Mouse (Mus musculus): ENCODE results near the gene Herpud1. TPM values are rescaled to one million over a fixed set of nuclear protein-coding genes. Genes with fewer than 3 reads are reported as not detected.

Gene Herpud1
- polyA plus RNA-seq, 1 experiment from 2014 or later, result 110 TPM

DNA sequence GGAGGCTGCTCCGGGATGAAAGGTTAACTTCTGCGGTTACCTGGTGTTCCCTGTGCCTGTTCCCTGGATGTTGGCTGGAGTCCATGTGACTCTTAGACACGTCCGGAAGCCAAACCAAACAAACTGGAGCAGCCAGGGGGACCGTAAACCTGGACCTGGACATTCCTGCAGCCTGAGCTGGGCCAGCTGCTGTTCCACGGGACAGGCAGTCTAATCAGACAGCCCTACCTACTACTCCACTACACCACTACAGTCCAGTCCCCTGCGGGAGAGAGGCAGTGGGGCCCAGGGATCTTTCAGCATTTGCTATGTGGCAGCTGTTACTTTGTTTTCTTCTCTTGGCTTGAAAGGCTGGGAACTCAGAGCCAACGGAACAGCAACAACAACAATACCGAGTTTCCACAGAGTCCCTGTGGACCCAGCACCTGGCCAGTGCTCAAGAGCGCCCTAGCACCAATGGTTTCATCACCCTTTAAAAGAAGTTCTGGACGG lies 8.5 kb upstream of the Herpud1 start:
- no peak overlapping the region for H3K4me3 ChIP-seq (ENCODE audit: low read depth, low read length)
- H3K27ac ChIP-seq (ENCODE audit: low read depth, low read length), result peak overlapping the region; percentile 60; the same call in 1 of the 2 replicates
- peak overlapping the region; percentile 13; the same call in 1 of the 2 replicates for H3K4me2 ChIP-seq
- no peaks in the 10 kb centered on the region for H3K9me3 ChIP-seq (ENCODE audit: control insufficient read depth, low read length)
- no peaks in the 10 kb centered on the region for H3K27me3 ChIP-seq (replicated peaks; ENCODE audit: control insufficient read depth, insufficient read depth, low read length)
- 73% methylated on average over 11 of the region's 11 CpGs for WGBS
- no peak overlapping the region for H3K9ac ChIP-seq (ENCODE audit: low read depth, low read length)
- peaks cover 12% of the 10 kb centered on the region for H3K4me1 ChIP-seq (replicated peaks; ENCODE audit: control insufficient read depth, insufficient read depth, low read length)
- peak; percentile 54 for ATAC-seq (replicated peaks; ENCODE audit: low FRiP score)
- no peak for DNase-seq (ENCODE audit: low spot score)
- no peaks in the 10 kb centered on the region for H3K36me3 ChIP-seq (ENCODE audit: control insufficient read depth, insufficient read depth, low read length)

GRCm38 (mm10) chr8:94378763-94379415 lies 7.3 kb upstream of the Herpud1 start:
- DNase-seq (ENCODE audit: low spot score) (no peak), ATAC-seq (replicated peaks; ENCODE audit: low FRiP score) (no peak)
- no peaks in the 10 kb centered on the region for H3K9me3 ChIP-seq (ENCODE audit: control insufficient read depth, low read length)
- no peaks in the 10 kb centered on the region for H3K36me3 ChIP-seq (ENCODE audit: control insufficient read depth, insufficient read depth, low read length)
- H3K4me2 ChIP-seq, result no peak overlapping the region
- no peaks in the 10 kb centered on the region for H3K27me3 ChIP-seq (replicated peaks; ENCODE audit: control insufficient read depth, insufficient read depth, low read length)
- H3K4me1 ChIP-seq (replicated peaks; ENCODE audit: control insufficient read depth, insufficient read depth, low read length), result peaks cover 12% of the 10 kb centered on the region
- WGBS, result 82% methylated on average over 15 of the region's 15 CpGs
- no peak overlapping the region for H3K9ac ChIP-seq (ENCODE audit: low read depth, low read length)
- H3K27ac ChIP-seq (ENCODE audit: low read depth, low read length), result no peak overlapping the region
- no peak overlapping the region for H3K4me3 ChIP-seq (ENCODE audit: low read depth, low read length)

DNA sequence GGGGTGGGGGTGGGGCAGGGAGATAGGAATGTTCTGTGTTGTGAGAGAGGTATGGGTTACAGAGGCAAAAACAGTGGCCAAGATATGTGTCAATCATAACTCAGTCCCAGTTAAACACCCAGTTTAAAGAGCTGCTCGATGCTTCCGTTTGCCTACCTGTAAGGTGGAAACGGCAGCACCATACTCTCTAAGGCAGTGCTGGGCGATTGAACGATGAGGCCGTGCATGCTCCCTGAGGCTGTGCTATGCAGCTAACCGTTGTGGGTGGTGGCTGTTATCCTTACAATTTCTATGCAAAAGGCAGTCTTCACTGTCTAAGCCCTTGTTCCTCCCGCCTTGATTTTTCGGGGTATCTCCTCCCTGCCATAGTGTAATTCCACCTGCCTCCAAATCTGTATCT lies 6.6 kb upstream of the Herpud1 start:
- Histone ChIP-seq H3K9me3 (ENCODE audit: control insufficient read depth, low read length) (no peaks in the 10 kb centered on the region), H3K4me3 (ENCODE audit: low read depth, low read length) (no peak overlapping the region), H3K4me2 (no peak overlapping the region), H3K27ac (ENCODE audit: low read depth, low read length) (no peak overlapping the region), H3K36me3 (ENCODE audit: control insufficient read depth, insufficient read depth, low read length) (no peaks in the 10 kb centered on the region), H3K4me1 (replicated peaks; ENCODE audit: control insufficient read depth, insufficient read depth, low read length) (peaks cover 12% of the 10 kb centered on the region), H3K9ac (ENCODE audit: low read depth, low read length) (no peak overlapping the region), H3K27me3 (replicated peaks; ENCODE audit: control insufficient read depth, insufficient read depth, low read length) (no peaks in the 10 kb centered on the region)
- ATAC-seq (replicated peaks; ENCODE audit: low FRiP score) (no peak), DNase-seq (ENCODE audit: low spot score) (no peak)
- WGBS, result 94% methylated on average over 9 of the region's 9 CpGs

GRCm38 (mm10) chr8:94384166-94384565 lies 2.1 kb upstream of the Herpud1 start:
- Histone ChIP-seq H3K4me1 (replicated peaks; ENCODE audit: control insufficient read depth, insufficient read depth, low read length) (peaks cover 9% of the 10 kb centered on the region), H3K9ac (ENCODE audit: low read depth, low read length) (no peak overlapping the region), H3K36me3 (ENCODE audit: control insufficient read depth, insufficient read depth, low read length) (no peaks in the 10 kb centered on the region), H3K27ac (ENCODE audit: low read depth, low read length) (no peak overlapping the region), H3K4me2 (no peak overlapping the region), H3K9me3 (ENCODE audit: control insufficient read depth, low read length) (no peaks in the 10 kb centered on the region), H3K4me3 (ENCODE audit: low read depth, low read length) (no peak overlapping the region), H3K27me3 (replicated peaks; ENCODE audit: control insufficient read depth, insufficient read depth, low read length) (no peaks in the 10 kb centered on the region)
- no peak for ATAC-seq (replicated peaks; ENCODE audit: low FRiP score)
- DNase-seq (ENCODE audit: low spot score), result no peak
- 51% methylated on average over 7 of the region's 7 CpGs for WGBS

DNA sequence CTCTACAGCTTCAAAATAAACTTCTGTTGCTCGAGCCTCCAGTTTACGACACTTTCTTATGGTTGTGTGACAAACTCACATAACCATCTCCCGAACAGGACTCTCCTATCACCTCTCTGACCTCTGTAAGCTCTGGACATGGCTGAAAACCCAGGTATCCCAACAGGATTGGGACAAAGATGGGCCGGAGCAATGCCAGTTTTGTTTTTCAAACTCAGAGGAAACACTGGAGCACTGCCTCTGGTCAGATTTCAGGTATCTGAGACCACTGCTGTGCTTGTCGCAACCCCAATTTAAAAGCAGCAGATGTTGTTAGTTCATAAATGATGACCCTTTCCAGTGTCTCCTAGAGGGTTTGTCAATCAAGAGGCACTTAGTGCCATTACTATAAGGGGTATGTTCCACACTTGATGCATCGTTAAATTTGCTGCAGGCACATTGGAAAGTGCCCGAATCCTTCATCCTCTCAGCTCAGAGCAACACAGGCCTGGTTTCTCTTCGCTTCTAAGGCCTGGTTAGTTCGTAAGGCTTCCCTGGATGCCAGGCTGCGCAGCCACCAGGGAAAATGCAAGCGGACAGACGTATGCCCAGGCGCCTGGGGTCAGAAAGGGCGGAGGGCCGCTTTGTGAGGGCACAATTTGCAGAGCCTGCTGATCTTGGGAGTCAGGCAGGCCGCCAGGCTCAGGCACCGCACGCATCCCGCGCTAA lies 578 bp upstream of the Herpud1 start:
- H3K27ac ChIP-seq (ENCODE audit: low read depth, low read length), result peak overlapping the region; percentile 76; the same call in 1 of the 2 replicates
- H3K9ac ChIP-seq (ENCODE audit: low read depth, low read length), result peak overlapping the region; percentile 96
- peaks cover 9% of the 10 kb centered on the region for H3K4me1 ChIP-seq (replicated peaks; ENCODE audit: control insufficient read depth, insufficient read depth, low read length)
- peak overlapping the region; percentile 92 for H3K4me3 ChIP-seq (ENCODE audit: low read depth, low read length)
- H3K36me3 ChIP-seq (ENCODE audit: control insufficient read depth, insufficient read depth, low read length), result peaks cover 15% of the 10 kb centered on the region
- DNase-seq (ENCODE audit: low spot score), result no peak
- ATAC-seq (replicated peaks; ENCODE audit: low FRiP score), result peak; percentile 6
- no peaks in the 10 kb centered on the region for H3K9me3 ChIP-seq (ENCODE audit: control insufficient read depth, low read length)
- WGBS, result 29% methylated on average over 20 of the region's 20 CpGs
- H3K27me3 ChIP-seq (replicated peaks; ENCODE audit: control insufficient read depth, insufficient read depth, low read length), result no peaks in the 10 kb centered on the region
- peak overlapping the region; percentile 90 for H3K4me2 ChIP-seq

DNA sequence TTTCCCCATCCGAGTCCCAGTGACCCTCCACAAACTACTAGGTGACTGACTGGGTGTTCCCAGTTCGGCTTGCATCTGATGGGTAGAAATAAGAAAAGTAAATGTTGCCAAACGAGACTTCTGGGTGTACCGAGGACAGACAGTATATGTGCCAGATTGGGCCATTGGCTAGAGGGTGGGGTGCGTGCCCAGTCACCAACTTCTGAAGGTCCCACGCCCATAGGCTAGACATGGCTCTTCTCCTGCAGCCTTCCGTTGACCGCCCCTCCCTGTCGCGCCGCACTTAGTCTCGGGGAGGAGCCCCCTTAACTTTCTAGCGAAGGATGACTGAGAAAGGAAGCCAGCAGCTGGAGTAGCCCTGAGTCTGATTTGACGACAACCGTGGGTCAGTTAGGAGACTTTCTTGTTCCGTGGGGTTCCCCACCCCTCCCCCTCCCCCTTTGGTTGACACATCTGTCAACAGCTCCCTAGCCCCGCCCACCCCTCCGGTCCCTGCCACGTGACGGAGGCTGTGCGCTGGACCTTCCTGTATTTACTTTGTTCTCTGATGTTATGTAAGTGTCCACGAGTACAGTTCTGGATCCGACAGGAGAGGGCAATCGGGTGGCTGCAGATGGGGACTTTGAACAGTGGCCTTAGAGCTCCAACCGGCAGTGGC lies 918 bp downstream of the Herpud1 start:
- Histone ChIP-seq H3K36me3 (ENCODE audit: control insufficient read depth, insufficient read depth, low read length) (peaks cover 30% of the 10 kb centered on the region), H3K27ac (ENCODE audit: low read depth, low read length) (peak overlapping the region; percentile 87), H3K4me1 (replicated peaks; ENCODE audit: control insufficient read depth, insufficient read depth, low read length) (peaks cover 9% of the 10 kb centered on the region), H3K4me3 (ENCODE audit: low read depth, low read length) (peak overlapping the region; percentile 92), H3K4me2 (peak overlapping the region; percentile 90), H3K27me3 (replicated peaks; ENCODE audit: control insufficient read depth, insufficient read depth, low read length) (no peaks in the 10 kb centered on the region), H3K9me3 (ENCODE audit: control insufficient read depth, low read length) (no peaks in the 10 kb centered on the region), H3K9ac (ENCODE audit: low read depth, low read length) (peak overlapping the region; percentile 96)
- WGBS, result under 1% methylated on average over 25 of the region's 25 CpGs
- ATAC-seq (replicated peaks; ENCODE audit: low FRiP score) (peak; percentile 77), DNase-seq (ENCODE audit: low spot score) (peak; percentile 84)

GRCm38 (mm10) chr8:94387785-94388184 lies 1.5 kb downstream of the Herpud1 start:
- Histone ChIP-seq H3K27ac (ENCODE audit: low read depth, low read length) (peak overlapping the region; percentile 87; the same call in 1 of the 2 replicates), H3K27me3 (replicated peaks; ENCODE audit: control insufficient read depth, insufficient read depth, low read length) (no peaks in the 10 kb centered on the region), H3K9me3 (ENCODE audit: control insufficient read depth, low read length) (no peaks in the 10 kb centered on the region), H3K36me3 (ENCODE audit: control insufficient read depth, insufficient read depth, low read length) (peaks cover 36% of the 10 kb centered on the region), H3K4me2 (peak overlapping the region; percentile 90), H3K4me3 (ENCODE audit: low read depth, low read length) (peak overlapping the region; percentile 92), H3K4me1 (replicated peaks; ENCODE audit: control insufficient read depth, insufficient read depth, low read length) (peaks cover 9% of the 10 kb centered on the region), H3K9ac (ENCODE audit: low read depth, low read length) (peak overlapping the region; percentile 96)
- ATAC-seq (replicated peaks; ENCODE audit: low FRiP score) (no peak), DNase-seq (ENCODE audit: low spot score) (no peak)
- WGBS, result 32% methylated on average over 6 of the region's 6 CpGs

DNA sequence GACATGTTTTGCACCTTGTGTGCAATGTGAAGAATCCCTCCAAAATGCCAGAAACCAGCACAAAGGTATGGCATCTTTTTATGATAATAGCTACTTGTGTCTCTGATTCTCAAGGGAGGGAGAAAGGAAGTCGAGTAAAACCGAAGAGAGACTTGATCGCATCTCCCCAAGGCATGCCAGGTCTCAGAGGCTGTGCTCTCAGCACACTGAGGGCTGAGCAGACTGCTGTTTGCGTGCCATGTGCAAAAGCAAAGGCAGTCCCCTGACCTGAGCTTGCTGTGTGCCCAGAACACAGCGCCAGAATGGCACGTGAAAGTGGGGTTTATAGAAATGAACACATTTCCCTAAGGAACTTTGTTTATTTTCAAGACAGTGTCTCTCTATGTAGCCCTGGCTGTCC lies 3.3 kb downstream of the Herpud1 start:
- Histone ChIP-seq H3K36me3 (ENCODE audit: control insufficient read depth, insufficient read depth, low read length) (peaks cover 43% of the 10 kb centered on the region), H3K4me1 (replicated peaks; ENCODE audit: control insufficient read depth, insufficient read depth, low read length) (peaks cover 9% of the 10 kb centered on the region), H3K27me3 (replicated peaks; ENCODE audit: control insufficient read depth, insufficient read depth, low read length) (no peaks in the 10 kb centered on the region), H3K27ac (ENCODE audit: low read depth, low read length) (no peak overlapping the region), H3K4me2 (no peak overlapping the region), H3K4me3 (ENCODE audit: low read depth, low read length) (no peak overlapping the region), H3K9me3 (ENCODE audit: control insufficient read depth, low read length) (no peaks in the 10 kb centered on the region), H3K9ac (ENCODE audit: low read depth, low read length) (no peak overlapping the region)
- 92% methylated on average over 6 of the region's 6 CpGs for WGBS
- DNase-seq (ENCODE audit: low spot score) (no peak), ATAC-seq (replicated peaks; ENCODE audit: low FRiP score) (no peak)

All from liver, embryonic 11.5 days (tissue).